Comparison of ENCODE assay signal across 8 mouse cellular contexts in genomic region chr16:17744536-17744935, GRCm38 (mm10). TPM values are rescaled to one million over a fixed set of nuclear protein-coding genes. Genes with fewer than 3 reads are reported as not detected.
DNase-seq lines count a peak whose midpoint lies in the region; ATAC-seq and TF ChIP-seq lines count a peak whose summit lies in the region.

No protein-coding gene starts in this region.

- H3K4me2 ChIP-seq in liver, embryonic 14.5 days (ENCODE audit: low read depth): no peak overlapping the region

- intact Hi-C loops in left cerebral cortex, adult 2 months (cut with DNase I): loop anchor here (2.0 kb wide), 1 partner anchor 68 kb away; no protein-coding TSS in a partner anchor

- no peak for TF ChIP-seq EP300 in liver, embryonic 14.5 days (IDR thresholded peaks at IDR 0.05; ENCODE audit: low read depth)

- peak; percentile 77 for TF ChIP-seq CTCF in cerebellum, adult 2 months (IDR thresholded peaks at IDR 0.05; ENCODE audit: borderline replicate concordance, insufficient read depth, low read depth, low read length)
- TF ChIP-seq CTCF in left cerebral cortex, adult 2 months (IDR thresholded peaks at IDR 0.05): peak; percentile 68
- TF ChIP-seq CTCF in liver, embryonic 14.5 days (IDR thresholded peaks at IDR 0.05; ENCODE audit: low read depth): peak; percentile 85

- no peak overlapping the region for H3K9ac ChIP-seq in liver, embryonic 14.5 days (replicated peaks)

- H3K27ac ChIP-seq in cerebellum, adult 2 months (ENCODE audit: insufficient read depth, low read length): no peak overlapping the region
- no peak overlapping the region for H3K27ac ChIP-seq in left cerebral cortex, adult 2 months
- H3K27ac ChIP-seq in liver, embryonic 14.5 days: no peak overlapping the region

- ATAC-seq in liver, embryonic 14.5 days (ENCODE audit: insufficient read depth): no peak

- no peaks in the 10 kb centered on the region for H3K36me3 ChIP-seq in liver, embryonic 14.5 days (replicated peaks; ENCODE audit: control insufficient read depth, insufficient read depth, low read depth)

- H3K4me3 ChIP-seq in cerebellum, adult 2 months (replicated peaks; ENCODE audit: insufficient read depth, low read depth, low read length): no peak overlapping the region
- no peak overlapping the region for H3K4me3 ChIP-seq in left cerebral cortex, adult 2 months
- no peak overlapping the region for H3K4me3 ChIP-seq in liver, embryonic 14.5 days (ENCODE audit: insufficient read depth in 1 of 2, low read depth in 2 of 2, low read length in 2 of 2)

- no peaks in the 10 kb centered on the region; the same call in 1 of the 2 replicates for H3K4me1 ChIP-seq in cerebellum, adult 2 months (ENCODE audit: control insufficient read depth, insufficient read depth, low read length)
- H3K4me1 ChIP-seq in liver, embryonic 14.5 days (replicated peaks; ENCODE audit: control insufficient read depth in 2 of 2, insufficient read depth in 2 of 2, low read length in 1 of 2): no peaks in the 10 kb centered on the region; a peak in 1 of 4 replicates

- peak in 1 of 2 experiments; percentile 45 for DNase-seq in cerebellum, adult 2 months
- no peak for DNase-seq in cerebellum, adult 11-12 months
- peak in 1 of 2 experiments; percentile 24 for DNase-seq in left cerebral cortex, adult 2 months (ENCODE audit: extremely low spot score in 1 of 2, low spot score in 2 of 2)
- DNase-seq in left cerebral cortex, adult 11 months (ENCODE audit: low spot score): no peak
- peak; percentile 58 for DNase-seq in c-Kit-positive CD71-positive TER-119-negative erythroid progenitor cells, embryonic 14.5 days (ENCODE audit: low read depth)
- no peak for DNase-seq in liver, embryonic 14.5 days (ENCODE audit: low read depth in 3 of 3, low spot score in 3 of 3)
- DNase-seq in thymus, postnatal 36 days: peak; percentile 36 to 40
- DNase-seq in spleen, postnatal 4 days (ENCODE audit: low spot score in 2 of 2): no peak

- no peaks in the 10 kb centered on the region for H3K27me3 ChIP-seq in cerebellum, adult 2 months (ENCODE audit: control insufficient read depth, insufficient read depth, low read length)
- H3K27me3 ChIP-seq in liver, embryonic 14.5 days (ENCODE audit: control insufficient read depth, insufficient read depth, low read length): no peaks in the 10 kb centered on the region

- TF ChIP-seq POLR2A in cerebellum, adult 2 months (IDR thresholded peaks at IDR 0.05; ENCODE audit: borderline replicate concordance, insufficient read depth, low read length): no peak

- H3K9me3 ChIP-seq in liver, embryonic 14.5 days (ENCODE audit: control insufficient read depth, low read length): no peaks in the 10 kb centered on the region

- WGBS in cerebellum, adult 2 months: 12% methylated on average over 1 of the region's 1 CpGs
- 0% methylated on average over 1 of the region's 1 CpGs for WGBS in liver, embryonic 14.5 days (ENCODE audit: insufficient replicate concordance)

RNA-seq across cellular contexts. Expression of gene Med15, which starts 11.8 kb away (rescaled TPM):
- 73.1 and 78.7 TPM in 2 replicates for polyA plus RNA-seq in cerebellum, adult 2 months (2012; rRNA removed)
- 10 to 100 TPM; 76.9 to 83.4 TPM for total RNA-seq in left cerebral cortex, adult 2 months (2021)
- 18.0 and 20.6 TPM in 2 replicates for polyA plus RNA-seq in liver, embryonic 14.5 days (2012; rRNA removed)
- 11.4 and 14.8 TPM in 2 replicates for polyA plus RNA-seq in liver, embryonic 14.5 days (2014; fragmentation: Nextera tagmentation; extraction: Ambion mirVana)

RNA-seq across cellular contexts. Expression of gene Klhl22, which starts 14.9 kb away (rescaled TPM):
- 101 and 106 TPM in 2 replicates for polyA plus RNA-seq in cerebellum, adult 2 months (2012; rRNA removed)
- 10 to 100 TPM; 84.9 to 86.0 TPM for total RNA-seq in left cerebral cortex, adult 2 months (2021)
- polyA plus RNA-seq in liver, embryonic 14.5 days (2012; rRNA removed): 13.1 and 14.0 TPM in 2 replicates
- polyA plus RNA-seq in liver, embryonic 14.5 days (2014; fragmentation: Nextera tagmentation; extraction: Ambion mirVana): 10.8 and 11.6 TPM in 2 replicates

RNA-seq across cellular contexts. Expression of gene Scarf2, which starts 52.5 kb away (rescaled TPM):
- polyA plus RNA-seq in cerebellum, adult 2 months (2012; rRNA removed): 2.1 and 2.5 TPM in 2 replicates
- total RNA-seq in left cerebral cortex, adult 2 months (2021): 1 to 10 TPM; 2.8 to 5.9 TPM
- 3.4 and 4.3 TPM in 2 replicates for polyA plus RNA-seq in liver, embryonic 14.5 days (2012; rRNA removed)
- 0.51 and 1.0 TPM in 2 replicates for polyA plus RNA-seq in liver, embryonic 14.5 days (2014; fragmentation: Nextera tagmentation; extraction: Ambion mirVana)

Comparison
In these comparisons a context has a peak if more than half of its experiments do, and no peak if none do; other contexts are left out.
1. DNase-seq: peak in c-Kit-positive CD71-positive TER-119-negative erythroid progenitor cells, embryonic 14.5 days (single experiment) and thymus, postnatal 36 days (2 of 2); none in cerebellum, adult 11-12 months (single experiment), left cerebral cortex, adult 11 months (single experiment), liver, embryonic 14.5 days (0 of 3) and spleen, postnatal 4 days (0 of 2).
2. Peak in every context shown above with its lines, with median percentiles within 50 percentile points of each other: CTCF ChIP-seq.